Mouse (Mus musculus): ENCODE results near the gene Fam161b. TPM values are rescaled to one million over a fixed set of nuclear protein-coding genes. Genes with fewer than 3 reads are reported as not detected.
"Not testable (repeated sequence)": the region's sequence is repeated elsewhere in the genome, so short reads cannot be mapped to it uniquely, and the experiment has no call there.

Gene Fam161b
- polyA plus RNA-seq, 1 experiment = 15.5 TPM

DNA sequence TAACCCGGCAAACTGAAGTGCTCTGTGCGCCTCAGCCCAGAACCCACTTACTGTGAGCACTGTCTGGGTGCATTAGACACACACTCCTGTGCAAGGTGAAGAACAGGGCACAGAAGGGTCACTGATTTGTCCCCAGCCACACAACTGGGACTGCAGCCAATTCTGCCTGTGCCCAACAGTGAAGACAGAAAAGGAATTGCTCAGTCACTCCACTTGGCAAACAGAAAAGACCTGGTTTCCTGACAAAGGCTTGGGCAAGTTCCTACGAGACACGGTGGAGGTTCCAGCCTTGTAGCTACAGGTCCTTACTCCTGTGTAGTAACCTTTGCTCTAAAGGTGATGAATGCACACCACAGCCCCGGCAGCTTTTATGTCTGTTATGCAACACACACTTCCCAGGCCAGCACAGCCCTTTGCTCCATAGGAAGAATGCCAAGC, 23.0 kb upstream of the Fam161b start:
- DNase-seq (ENCODE audit: extremely low spot score in 1 of 2, low spot score in 1 of 2) = peak in 1 of 2 experiments; percentile 32

DNA sequence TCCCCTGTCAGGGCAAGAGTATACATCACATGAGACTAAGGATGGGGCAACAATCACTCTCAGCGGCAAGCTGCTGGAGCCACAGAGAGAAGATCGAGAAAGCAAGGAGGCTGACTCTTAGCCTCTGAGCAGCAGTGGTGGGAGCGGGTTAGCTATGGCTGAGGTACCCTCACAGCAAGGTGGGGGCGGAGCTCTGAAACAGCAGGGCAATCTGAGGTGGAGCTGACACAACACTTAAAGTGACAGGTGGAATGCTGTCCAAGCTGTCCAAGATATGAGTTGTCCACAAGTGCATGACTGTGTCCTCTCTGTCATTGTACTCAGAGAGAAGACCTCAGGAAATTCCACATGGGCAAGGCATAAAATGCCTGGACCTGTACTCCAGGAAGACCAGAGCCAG, 20.7 kb upstream of the Fam161b start:
- DNase-seq (ENCODE audit: extremely low spot score in 1 of 2, low spot score in 1 of 2) = no peak

DNA sequence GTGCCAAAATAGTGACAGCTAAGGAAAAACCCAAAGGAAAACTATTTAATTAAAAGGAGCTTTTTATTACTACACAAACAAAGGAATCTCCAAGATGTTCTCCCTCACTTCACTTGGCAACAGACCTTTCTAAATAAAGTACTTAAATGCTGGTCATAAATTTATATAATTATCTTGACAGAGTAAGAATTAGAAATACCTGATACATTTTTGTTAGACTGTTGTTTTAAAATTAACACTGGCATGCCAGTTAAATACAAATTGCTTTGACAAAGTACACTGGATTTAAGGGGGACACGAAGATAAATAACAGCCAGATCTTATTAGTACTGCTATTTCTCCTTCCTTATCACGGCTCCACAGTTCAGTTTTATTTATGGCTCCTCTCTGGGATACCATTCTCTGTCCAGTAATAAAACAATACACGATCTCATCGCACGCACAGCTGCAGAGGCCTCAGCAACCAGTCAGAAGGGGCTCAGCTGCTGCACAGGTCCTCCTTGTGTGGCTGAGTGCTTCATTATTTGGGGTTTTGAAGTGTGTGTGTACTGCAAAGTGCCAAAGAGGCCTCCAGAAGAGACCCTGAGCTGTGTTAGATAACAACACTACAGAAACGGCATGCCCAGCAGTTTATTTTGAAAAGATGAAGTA, 12.3 kb upstream of the Fam161b start:
- DNase-seq (ENCODE audit: extremely low spot score in 1 of 2, low spot score in 1 of 2) = no peak

DNA sequence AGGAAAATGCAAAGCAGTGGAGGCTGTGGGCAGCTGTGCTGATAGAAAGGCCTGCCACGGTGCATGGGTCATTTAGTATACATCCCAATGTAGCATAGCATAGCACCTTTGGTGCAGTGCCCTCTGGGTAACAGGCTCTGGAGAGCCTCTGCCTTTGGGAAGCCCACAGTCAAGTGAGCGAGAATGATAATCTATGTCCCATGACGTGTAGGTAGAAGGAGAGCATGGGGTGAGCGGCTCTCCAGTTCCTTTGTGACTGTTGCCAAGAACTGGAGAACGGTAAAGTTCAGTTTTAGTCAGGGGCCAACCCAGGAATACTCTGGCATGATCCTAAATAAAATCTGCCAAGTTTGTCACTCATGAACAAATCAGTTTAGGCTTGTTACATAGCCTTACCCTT, 10.0 kb upstream of the Fam161b start:
- no peak for DNase-seq (ENCODE audit: extremely low spot score in 1 of 2, low spot score in 1 of 2)

DNA sequence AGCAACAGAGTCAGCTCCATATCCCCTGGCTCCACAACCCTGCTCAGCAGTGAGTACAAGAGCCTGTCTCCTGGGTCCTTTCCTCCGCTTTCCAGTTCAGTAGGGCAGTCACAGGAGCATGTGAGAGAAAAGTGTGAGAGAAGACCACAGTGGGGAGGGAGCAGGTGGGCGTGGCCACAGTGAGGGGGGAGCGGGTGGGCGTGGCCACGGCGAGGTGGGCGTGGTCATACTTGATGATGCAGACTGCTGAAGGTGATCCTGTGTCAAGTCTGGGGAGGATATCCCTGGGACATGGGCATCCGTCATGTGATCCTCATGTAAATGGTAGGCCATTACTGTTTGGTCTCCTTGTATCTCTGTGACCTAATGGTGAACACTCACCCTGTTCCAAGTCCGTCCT, 5.3 kb upstream of the Fam161b start:
- no peak for DNase-seq (ENCODE audit: extremely low spot score in 1 of 2, low spot score in 1 of 2)

DNA sequence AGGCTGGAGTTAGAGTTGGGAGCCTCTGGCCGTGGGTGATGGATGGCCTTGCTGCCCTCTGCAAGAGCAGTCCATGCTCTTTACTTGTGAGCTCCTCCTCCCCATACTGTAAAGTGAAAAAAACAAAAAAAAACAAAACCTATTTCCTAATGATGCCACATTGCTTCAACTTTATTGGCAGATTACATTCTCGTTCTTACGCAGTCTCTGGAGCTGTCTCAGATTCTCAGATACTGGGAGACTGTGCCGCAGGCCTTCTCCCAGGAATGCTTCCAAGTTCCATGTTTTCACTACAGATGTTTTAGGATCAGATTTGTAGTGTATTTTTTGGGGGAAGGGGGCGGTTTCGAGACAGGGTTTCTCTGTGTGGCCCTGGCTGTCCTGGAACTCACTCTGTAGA, 3.5 kb upstream of the Fam161b start:
- no peak for DNase-seq (ENCODE audit: extremely low spot score in 1 of 2, low spot score in 1 of 2)

DNA sequence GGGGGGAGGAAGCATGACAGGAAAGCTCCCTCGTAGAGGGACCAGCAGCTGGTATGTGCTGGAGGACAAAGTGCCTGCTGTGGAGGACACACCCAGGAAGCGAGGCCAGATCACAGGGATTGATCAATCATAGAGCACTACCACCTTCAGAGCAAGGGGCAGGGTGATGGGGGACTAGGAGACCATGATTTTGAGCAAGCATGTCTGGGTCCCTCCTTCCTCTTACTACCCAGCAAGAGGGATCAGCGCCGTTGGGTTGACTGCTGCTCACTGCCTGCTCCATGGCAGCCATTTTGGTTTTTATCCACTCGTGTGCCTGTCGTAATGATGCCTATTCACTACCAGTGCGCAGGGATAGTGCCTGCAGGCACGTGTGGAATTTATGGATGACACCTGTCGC, 2.7 kb upstream of the Fam161b start:
- no peak for DNase-seq (ENCODE audit: extremely low spot score in 1 of 2, low spot score in 1 of 2)

DNA sequence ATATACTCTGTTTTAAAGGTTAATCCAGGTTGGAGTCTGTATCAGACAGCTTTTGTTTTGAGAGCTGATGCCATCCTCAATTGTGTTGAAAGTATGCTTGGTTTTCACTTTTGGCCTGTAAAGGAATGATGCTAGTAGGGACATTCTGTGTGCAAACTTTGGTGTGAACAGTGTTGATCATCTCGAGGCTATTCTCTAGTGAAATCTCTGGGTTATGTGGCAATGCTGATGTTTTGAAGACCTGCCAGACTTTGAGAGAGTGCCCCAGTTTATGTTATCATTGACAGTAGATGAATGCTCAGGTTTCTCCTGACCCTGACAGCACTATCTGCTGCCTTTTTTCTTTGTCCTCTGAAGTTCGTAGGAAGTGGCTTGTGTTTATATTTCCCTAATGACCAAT, 1.2 kb upstream of the Fam161b start:
- no peak for DNase-seq (ENCODE audit: extremely low spot score in 1 of 2, low spot score in 1 of 2)

DNA sequence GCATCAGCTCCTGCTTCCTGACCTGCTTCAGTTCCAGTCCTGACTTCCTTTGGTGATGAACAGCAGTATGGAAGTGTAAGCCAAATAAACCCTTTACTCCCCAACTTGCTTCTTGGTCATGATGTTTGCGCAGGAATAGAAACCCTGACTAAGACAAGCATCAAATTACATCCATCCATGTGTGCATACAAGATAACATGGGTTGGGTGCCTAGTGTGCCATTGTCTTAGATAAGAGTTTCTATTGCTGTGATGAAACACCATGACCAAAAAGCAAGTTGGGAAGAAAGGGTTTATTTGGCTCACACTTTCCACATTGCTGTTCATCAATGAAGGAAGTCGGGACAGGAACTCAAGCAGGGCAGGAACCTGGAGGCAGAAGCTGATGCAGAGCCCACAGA, 2.9 kb downstream of the Fam161b start:
- not testable (repeated sequence) for DNase-seq (ENCODE audit: extremely low spot score in 1 of 2, low spot score in 1 of 2)

DNA sequence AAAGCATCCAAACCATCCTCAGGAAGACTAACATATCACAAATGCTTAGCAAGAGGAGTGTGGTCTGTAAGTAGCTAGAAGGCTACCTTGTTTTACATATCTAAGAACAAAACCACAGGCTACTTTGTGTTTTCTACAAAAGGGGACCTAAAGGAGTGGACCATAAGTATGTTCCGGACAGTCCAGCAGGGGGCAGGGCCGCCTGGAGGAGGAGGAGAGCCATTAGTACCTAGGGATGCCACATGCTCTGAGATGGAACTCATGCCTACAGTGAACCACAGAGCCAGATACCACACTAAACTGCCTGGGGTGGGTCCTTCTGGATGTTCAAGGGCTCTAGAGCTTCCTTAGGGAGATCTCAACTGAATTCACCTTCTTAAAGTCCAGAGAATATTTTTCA, 14.4 kb downstream of the Fam161b start:
- DNase-seq (ENCODE audit: extremely low spot score in 1 of 2, low spot score in 1 of 2) = peak in 1 of 2 experiments; percentile 15

DNA sequence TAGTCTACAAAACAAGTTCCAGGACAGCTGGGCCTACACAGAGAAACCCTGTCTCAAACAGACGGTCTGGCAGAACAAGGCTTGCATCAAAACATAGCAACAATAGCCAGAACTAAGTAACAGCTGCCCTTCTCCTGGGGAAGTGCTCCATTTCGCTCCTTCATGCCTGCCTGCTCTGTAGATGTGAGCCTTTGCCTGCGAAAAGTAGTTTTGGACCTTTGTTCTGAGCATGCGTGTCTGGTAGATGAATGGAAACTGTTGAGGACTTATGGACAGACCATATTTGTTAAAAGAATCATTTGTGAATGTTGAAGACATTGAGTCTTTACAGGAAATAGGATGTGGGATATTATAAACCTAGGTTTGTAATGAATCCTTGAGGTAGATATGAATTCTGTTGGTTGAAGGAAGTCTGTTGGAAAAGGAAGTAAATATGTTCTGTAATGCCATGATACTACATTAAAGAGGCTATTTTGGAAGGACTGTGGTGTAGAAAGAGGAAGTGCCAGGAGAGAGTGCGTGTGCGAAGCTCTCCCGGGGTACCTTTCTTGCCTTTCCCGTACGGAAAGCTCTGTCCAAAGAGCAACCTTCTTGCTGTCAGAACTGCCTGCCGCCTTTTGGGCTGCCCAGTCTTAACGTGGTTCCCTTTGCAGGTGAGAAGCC, 24.5 kb downstream of the Fam161b start:
- no peak for DNase-seq (ENCODE audit: extremely low spot score in 1 of 2, low spot score in 1 of 2)

DNA sequence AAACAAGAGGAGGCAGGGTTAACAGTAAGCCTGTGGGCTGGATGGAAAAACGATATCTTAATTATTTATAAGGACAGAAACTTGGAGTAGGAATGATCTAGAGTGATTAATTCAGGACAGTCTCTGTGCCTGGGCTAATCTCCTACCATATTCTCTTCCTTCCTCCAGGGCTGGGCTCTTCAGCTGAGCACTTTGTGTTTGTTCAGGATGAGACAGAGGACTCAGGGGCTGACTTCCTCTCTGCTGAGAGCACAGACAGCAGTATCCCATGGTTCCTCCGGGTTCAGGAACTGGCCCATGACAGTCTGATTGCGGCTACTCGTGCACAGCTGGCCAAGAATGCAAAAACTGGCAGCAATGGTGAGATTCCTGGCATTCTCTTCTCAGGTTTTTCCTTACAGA, 34.5 kb downstream of the Fam161b start:
- no peak for DNase-seq (ENCODE audit: extremely low spot score in 1 of 2, low spot score in 1 of 2)

DNA sequence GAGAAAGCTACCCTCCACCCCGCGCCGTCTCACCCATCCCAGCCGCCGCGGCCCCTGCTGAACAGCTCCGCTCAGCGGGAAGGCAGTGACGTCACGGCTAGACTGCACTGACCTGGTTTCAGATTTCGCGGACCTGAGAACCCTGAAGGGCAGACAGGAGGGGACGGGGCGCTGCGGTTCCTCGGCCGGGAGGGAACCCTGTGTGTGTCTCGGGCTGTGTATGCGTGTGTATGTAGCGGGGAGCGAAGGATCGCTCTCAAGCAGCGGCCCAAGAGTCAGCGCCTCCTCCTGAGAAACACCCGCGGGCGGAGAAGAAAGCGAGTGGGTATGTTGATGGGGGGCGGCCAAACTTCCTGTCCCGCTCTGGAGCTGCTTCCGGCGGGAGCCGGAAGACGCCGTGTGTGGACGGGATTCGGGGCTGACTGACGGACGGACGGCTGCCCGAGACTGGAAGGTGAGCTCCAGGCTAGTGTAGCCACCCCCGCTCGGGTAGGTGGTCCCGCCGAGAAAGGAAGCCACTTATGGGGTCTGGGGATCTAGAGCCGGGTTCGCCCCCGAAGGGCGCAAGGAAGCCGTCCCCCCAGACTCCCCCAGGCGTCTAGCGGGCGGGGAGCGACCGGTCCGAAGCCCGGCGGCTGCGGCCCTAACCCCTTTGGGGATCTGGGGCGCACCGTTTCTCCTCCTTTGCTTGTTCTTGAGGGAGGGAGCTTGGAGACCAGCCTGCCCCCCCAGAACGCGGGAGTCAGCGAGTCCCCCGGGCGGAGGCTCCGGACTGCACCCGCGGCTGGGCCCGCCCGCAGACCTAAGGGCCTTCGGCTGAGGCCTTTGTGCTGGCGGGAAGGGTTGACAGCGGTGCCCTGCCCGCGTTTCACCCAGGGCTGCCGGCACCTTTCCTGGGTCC, 44.7 kb downstream of the Fam161b start, which contains the start of gene Zfp410:
Zfp410 (plus strand) TSS at position 132 of the 901 bp plus-strand sequence.
- peak; percentile 62 to 81 for DNase-seq (ENCODE audit: extremely low spot score in 1 of 2, low spot score in 1 of 2)

DNA sequence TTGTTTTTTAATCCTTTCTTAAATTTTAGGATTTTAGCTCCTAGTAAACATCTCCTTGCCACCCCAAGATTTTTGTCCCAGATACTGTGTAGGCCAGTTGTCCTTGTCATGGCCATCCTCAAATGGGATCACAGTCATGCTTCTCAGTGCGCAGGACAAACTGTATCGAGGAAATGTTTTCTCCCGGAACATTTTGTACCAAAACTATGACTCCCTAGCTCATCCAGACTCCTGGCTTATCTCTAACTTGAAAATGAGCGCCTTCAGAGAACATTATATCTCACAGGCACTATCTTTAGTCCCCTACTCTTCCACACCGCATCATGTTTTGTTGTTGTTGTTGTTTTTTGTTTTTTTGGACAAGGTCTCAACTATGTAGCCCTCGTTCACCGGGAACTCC, 45.6 kb downstream of the Fam161b start:
- DNase-seq (ENCODE audit: extremely low spot score in 1 of 2, low spot score in 1 of 2) = no peak

DNA sequence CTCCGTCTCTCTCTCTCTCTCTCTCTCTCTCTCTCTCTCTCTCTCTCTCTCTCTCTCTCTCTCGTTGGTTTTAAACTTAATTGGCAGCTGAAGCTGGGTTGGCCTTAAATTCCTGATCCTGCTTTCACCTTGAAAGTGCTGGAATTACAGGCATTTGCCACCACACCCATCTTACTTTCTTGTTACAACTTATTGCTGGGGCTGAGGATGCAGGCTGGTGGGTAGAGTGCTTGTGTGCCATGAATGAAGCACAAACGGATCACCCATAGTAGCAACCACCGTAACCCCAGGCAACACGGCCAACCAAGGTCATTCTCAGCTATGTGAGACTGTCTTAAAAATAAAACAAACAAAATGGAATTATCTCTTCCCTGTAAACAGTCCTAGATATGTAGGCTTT, 50.3 kb downstream of the Fam161b start:
- no peak for DNase-seq (ENCODE audit: extremely low spot score in 1 of 2, low spot score in 1 of 2)

DNA sequence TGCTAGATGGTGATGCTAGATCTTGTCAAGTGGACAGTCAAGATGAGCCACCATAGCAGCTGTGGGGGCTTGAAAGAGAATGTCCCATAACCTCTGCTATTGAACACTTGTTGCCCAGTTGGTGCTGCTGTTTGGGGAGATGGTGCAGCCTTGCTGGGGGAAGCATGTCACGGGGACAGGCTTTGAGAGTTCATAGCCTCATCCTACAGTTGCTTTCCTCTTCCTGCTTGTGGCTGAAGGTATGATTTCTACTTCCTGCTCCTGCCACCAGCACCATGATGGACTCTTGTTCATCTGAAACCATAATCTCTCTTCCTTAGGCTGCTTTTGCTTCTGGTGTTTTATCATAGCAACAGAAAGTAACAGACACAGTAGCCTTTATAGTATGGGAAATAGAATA, 57.1 kb downstream of the Fam161b start:
- no peak for DNase-seq (ENCODE audit: extremely low spot score in 1 of 2, low spot score in 1 of 2)

DNA sequence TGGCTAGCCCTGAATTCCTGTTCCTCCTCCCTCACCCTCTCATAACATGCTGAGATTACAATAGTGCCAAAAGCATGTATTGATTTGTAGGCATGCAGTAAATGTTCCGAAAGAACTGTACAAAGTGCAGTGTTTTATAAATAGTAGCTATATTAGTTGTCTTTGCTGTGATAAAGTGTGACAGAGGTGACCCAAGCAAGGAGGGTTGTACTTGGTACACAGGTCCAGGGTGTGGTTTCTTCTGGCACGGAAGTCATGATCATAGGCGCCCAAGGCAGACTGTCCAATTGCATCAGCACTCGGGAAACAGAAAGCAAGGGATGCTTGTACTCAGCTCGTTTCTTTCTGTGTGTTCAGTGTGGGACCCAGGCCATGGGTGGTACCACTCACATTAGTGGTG, 57.5 kb downstream of the Fam161b start:
- DNase-seq (ENCODE audit: extremely low spot score in 1 of 2, low spot score in 1 of 2) = no peak

DNA sequence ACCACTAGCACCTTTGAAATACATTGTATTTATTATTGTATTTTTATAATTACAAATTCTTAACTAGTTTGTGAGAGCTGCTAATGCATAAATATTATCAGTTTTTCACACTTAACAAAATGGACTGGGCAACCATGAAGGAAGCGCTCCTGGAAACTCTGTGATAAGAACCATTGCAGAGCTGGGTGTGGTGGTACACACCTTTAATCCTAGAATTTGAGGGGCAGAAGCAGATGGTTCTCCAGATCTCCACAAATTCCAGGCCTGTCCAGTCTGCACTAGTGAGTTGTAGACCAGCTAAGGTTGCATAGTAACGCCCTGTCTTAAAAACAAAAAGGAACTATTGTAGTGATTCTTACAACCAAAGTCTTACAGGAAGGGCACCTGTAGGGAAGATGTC, 62.4 kb downstream of the Fam161b start:
- DNase-seq (ENCODE audit: extremely low spot score in 1 of 2, low spot score in 1 of 2) = no peak

DNA sequence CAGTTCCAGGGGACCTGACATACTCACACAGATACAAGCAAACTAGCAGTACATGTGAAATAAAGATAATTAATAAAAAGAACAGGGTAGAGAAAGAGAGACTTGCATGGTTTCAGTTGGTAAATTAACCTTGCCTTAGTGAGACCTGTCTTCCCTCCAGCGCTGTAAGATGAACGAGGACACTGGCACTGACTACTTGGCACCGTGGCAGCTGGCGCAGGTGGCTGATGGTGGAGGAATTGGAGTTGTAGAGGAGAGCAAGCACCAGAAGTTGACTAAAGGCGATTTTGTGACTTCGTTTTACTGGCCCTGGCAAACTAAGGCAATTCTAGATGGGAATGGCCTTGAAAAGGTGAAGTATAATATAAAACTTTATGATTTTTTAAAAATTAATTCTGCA, 63.8 kb downstream of the Fam161b start:
- DNase-seq (ENCODE audit: extremely low spot score in 1 of 2, low spot score in 1 of 2) = no peak

All from frontal cortex, adult 2 months (tissue).